10 mouse cellular contexts compared by ENCODE assay signal in the genomic region with DNA sequence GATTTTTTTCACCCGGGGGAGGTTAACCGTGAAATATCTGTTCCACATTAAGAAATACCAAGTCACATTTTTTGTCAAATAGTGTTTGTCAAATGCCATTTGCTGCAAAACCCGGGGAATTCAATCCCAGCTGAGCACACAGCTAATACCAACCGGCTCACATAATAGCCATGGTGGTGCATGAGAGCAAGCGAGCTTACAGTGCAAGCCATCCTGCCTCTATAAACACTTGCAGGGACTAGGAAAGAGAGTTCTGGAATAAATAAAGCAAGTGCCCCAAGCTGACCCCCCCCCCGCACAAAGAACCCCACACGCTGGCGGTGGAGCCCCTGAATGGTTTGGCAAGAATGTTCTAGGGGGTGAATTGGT. TPM values are rescaled to one million over a fixed set of nuclear protein-coding genes. Genes with fewer than 3 reads are reported as not detected.
DNase-seq lines count a peak whose midpoint lies in the region; ATAC-seq and TF ChIP-seq lines count a peak whose summit lies in the region.
"Had no signal": no experiment of that assay in that cellular context is flagged by ENCODE, and none has a peak within 500 bp of the region (broad histone marks: within the 10 kb centered on the region; RNA-seq: fewer than 3 reads in every experiment).

No protein-coding gene starts in this region.

- no peak overlapping the region for H3K9ac ChIP-seq in forebrain, embryonic 12.5 days
- 0 out of 2 replicates have a peak overlapping the region, but pooled peaks have one; percentile 17 for H3K9ac ChIP-seq in intestine, embryonic 16.5 days (ENCODE audit: low read depth, low read length)
- peak overlapping the region; percentile 54 for H3K9ac ChIP-seq in neural tube, embryonic 13.5 days

- H3K4me1 ChIP-seq in forebrain, embryonic 12.5 days: peaks cover 75% of the 10 kb centered on the region
- H3K4me1 ChIP-seq in intestine, embryonic 16.5 days (ENCODE audit: control insufficient read depth, insufficient read depth, low read length): peaks cover 65% of the 10 kb centered on the region
- H3K4me1 ChIP-seq in neural tube, embryonic 13.5 days (replicated peaks): peaks cover 72% of the 10 kb centered on the region

- H3K27me3 ChIP-seq in forebrain, embryonic 12.5 days: peaks cover 77% of the 10 kb centered on the region
- H3K27me3 ChIP-seq in intestine, embryonic 16.5 days (replicated peaks; ENCODE audit: control insufficient read depth, insufficient read depth, low read length): no peaks in the 10 kb centered on the region; the same call in 1 of the 2 replicates
- peaks cover 61% of the 10 kb centered on the region for H3K27me3 ChIP-seq in neural tube, embryonic 13.5 days

- ATAC-seq in forebrain, embryonic 12.5 days (ENCODE audit: low FRiP score): no peak
- ATAC-seq in intestine, embryonic 16.5 days: no peak
- no peak for ATAC-seq in neural tube, embryonic 13.5 days (ENCODE audit: low read depth)

- no peak for DNase-seq in left cerebral cortex, adult 2 months (ENCODE audit: extremely low spot score in 1 of 2, low spot score in 2 of 2)
- no peak for DNase-seq in left cerebral cortex, postnatal 10 days (ENCODE audit: extremely low spot score in 1 of 2, low spot score in 2 of 2)
- no peak for DNase-seq in urinary bladder, adult 18-20 months (ENCODE audit: low spot score in 2 of 2)
- DNase-seq in gastrocnemius, postnatal 25 days: no peak
- no peak for DNase-seq in cerebellum, adult 9-10 months
- DNase-seq: kidney, adult 2 months; lung, adult 18-20 months had no signal

- H3K36me3 ChIP-seq in forebrain, embryonic 12.5 days (replicated peaks): no peaks in the 10 kb centered on the region
- H3K36me3 ChIP-seq in intestine, embryonic 16.5 days (ENCODE audit: control insufficient read depth, insufficient read depth, low read length): no peaks in the 10 kb centered on the region
- no peaks in the 10 kb centered on the region for H3K36me3 ChIP-seq in neural tube, embryonic 13.5 days

- H3K4me3 ChIP-seq in left cerebral cortex, adult 2 months: peak overlapping the region; percentile 19; the same call in 1 of the 2 replicates
- H3K4me3 ChIP-seq in forebrain, embryonic 12.5 days (replicated peaks): peak overlapping the region; percentile 12
- H3K4me3 ChIP-seq in intestine, embryonic 16.5 days (ENCODE audit: low read length): no peak overlapping the region
- peak overlapping the region; percentile 20 for H3K4me3 ChIP-seq in neural tube, embryonic 13.5 days

- 2% methylated on average over 8 of the region's 8 CpGs for WGBS in forebrain, embryonic 12.5 days
- WGBS in intestine, embryonic 16.5 days: 17% methylated on average over 8 of the region's 8 CpGs
- WGBS in neural tube, embryonic 13.5 days: 4% methylated on average over 8 of the region's 8 CpGs

- intact Hi-C loops in left cerebral cortex, adult 2 months (cut with DNase I): no loop called here
- intact Hi-C loops in left cerebral cortex, postnatal 10 days (cut with DNase I): no loop called here

- peak overlapping the region; percentile 10 for H3K27ac ChIP-seq in left cerebral cortex, adult 2 months
- H3K27ac ChIP-seq in forebrain, embryonic 12.5 days: peak overlapping the region; percentile 43
- H3K27ac ChIP-seq in intestine, embryonic 16.5 days (ENCODE audit: low read length): no peak overlapping the region
- H3K27ac ChIP-seq in neural tube, embryonic 13.5 days (replicated peaks): peak overlapping the region; percentile 72

- H3K9me3 ChIP-seq in forebrain, embryonic 12.5 days: no peaks in the 10 kb centered on the region
- no peaks in the 10 kb centered on the region for H3K9me3 ChIP-seq in intestine, embryonic 16.5 days (ENCODE audit: control insufficient read depth, low read length)
- H3K9me3 ChIP-seq in neural tube, embryonic 13.5 days: no peaks in the 10 kb centered on the region

- peak overlapping the region; percentile 50 for H3K4me2 ChIP-seq in forebrain, embryonic 12.5 days
- H3K4me2 ChIP-seq in intestine, embryonic 16.5 days (ENCODE audit: low read depth, low read length): peak overlapping the region; percentile 28; the same call in 1 of the 2 replicates
- peak overlapping the region; percentile 53 for H3K4me2 ChIP-seq in neural tube, embryonic 13.5 days

- no peak for TF ChIP-seq CTCF in left cerebral cortex, adult 2 months (IDR thresholded peaks at IDR 0.05)

RNA-seq across cellular contexts. Expression of a gene that starts 5.7 kb away (rescaled TPM):
- total RNA-seq in left cerebral cortex, adult 2 months (2021): 10 to 100 TPM in 1 of 2 experiments, 1 to 10 TPM in 1; 9.6 to 13.9 TPM
- total RNA-seq in left cerebral cortex, postnatal 10 days (2021): 10 to 100 TPM; 10.3 to 10.7 TPM
- polyA plus RNA-seq in forebrain, embryonic 12.5 days (2016; fragmentation: Nextera tagmentation; extraction: Ambion mirVana): 9.5 and 13.2 TPM in 2 replicates
- polyA plus RNA-seq in intestine, embryonic 16.5 days (2015; fragmentation: Nextera tagmentation; extraction: Ambion mirVana): 19.6 and 24.9 TPM in 2 replicates
- polyA plus RNA-seq in neural tube, embryonic 13.5 days (2015; fragmentation: Nextera tagmentation; extraction: Ambion mirVana): 15.1 and 16.9 TPM in 2 replicates
- total RNA-seq in gastrocnemius, postnatal 25 days (2021): 1 to 10 TPM in 1 of 2 experiments, under 1 TPM in 1; 0.87 to 1.8 TPM

RNA-seq across cellular contexts. Expression of a gene that starts 43.1 kb away (rescaled TPM):
- under 1 TPM; 0.30 to 0.86 TPM for total RNA-seq in left cerebral cortex, adult 2 months (2021)
- under 1 TPM; 0.39 to 0.49 TPM for total RNA-seq in left cerebral cortex, postnatal 10 days (2021)
- 0.27 and 1.0 TPM in 2 replicates for polyA plus RNA-seq in forebrain, embryonic 12.5 days (2016; fragmentation: Nextera tagmentation; extraction: Ambion mirVana)
- 0.04 and 0.11 TPM in 2 replicates for polyA plus RNA-seq in intestine, embryonic 16.5 days (2015; fragmentation: Nextera tagmentation; extraction: Ambion mirVana)
- polyA plus RNA-seq in neural tube, embryonic 13.5 days (2015; fragmentation: Nextera tagmentation; extraction: Ambion mirVana): 0.43 and 0.48 TPM in 2 replicates
- not detected for total RNA-seq in gastrocnemius, postnatal 25 days (2021)
